Mouse (Mus musculus): ENCODE measurements around the gene Itpk1.

Gene Itpk1

DNA sequence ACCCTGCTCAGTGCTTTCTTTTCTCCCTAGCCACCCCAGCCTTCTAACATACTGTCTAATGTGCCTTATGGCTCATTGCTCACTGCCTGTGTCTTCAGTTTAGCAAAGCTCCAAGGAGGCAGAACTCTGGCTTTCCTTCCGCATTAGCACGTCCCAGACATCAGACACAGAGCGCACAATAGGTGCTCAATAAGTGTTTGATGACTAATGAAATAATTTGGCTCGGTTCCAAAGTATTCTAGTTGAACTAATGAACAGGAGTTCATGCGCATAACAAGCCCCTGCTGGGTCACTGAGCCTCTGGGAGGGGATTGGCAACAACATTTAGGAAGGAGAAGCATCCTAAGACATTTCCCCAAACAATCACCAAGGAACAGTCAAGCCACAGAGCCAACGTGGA lies 152.7 kb downstream of the Itpk1 start:
- DNase-seq (ENCODE audit: low spot score): no peak

DNA sequence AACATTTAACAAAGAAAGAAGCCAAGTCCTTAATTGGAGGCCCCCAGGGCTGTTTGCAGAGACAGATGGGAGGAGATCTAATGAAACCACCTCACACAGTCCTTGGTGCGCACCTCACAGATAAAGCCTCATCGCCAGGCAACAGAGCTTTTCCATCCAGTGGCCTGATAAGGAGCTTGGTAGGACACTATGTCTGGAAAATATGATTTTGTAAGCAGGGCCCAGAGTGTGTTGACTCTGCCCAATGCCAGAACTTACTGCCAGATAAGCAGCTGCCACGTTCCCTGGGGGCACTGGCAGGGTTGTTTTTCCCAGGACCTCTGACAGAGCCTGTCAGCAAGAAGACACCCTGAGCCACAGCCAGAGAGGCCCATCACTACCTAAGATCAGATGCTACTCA lies 153.5 kb downstream of the Itpk1 start:
- peak; percentile 27 for DNase-seq (ENCODE audit: low spot score)

DNA sequence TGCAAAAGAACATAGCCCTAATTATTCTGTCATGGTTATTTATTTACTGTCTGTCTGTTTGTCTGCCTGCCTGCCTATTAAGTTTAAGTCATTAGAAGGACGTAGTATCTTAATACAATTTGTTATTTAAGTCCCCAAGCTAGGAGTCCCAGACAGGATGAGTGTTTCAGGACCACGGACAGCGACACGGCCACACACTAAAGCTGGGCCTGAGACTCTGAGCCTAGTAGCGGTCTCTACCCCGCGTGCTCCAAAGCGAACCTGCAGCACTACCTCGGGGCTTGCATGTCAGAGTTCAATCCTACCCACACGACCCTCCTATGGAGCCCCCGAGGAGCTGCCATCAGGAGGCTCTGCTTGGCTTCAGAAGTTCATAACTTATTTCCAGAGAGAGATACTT lies 154.2 kb downstream of the Itpk1 start:
- peak; percentile 78 for DNase-seq (ENCODE audit: low spot score)

- no peak for DNase-seq (ENCODE audit: low spot score)
Observed at GRCm38 (mm10) chr12:102545122-102545521, 159.6 kb downstream of the Itpk1 start.

DNA sequence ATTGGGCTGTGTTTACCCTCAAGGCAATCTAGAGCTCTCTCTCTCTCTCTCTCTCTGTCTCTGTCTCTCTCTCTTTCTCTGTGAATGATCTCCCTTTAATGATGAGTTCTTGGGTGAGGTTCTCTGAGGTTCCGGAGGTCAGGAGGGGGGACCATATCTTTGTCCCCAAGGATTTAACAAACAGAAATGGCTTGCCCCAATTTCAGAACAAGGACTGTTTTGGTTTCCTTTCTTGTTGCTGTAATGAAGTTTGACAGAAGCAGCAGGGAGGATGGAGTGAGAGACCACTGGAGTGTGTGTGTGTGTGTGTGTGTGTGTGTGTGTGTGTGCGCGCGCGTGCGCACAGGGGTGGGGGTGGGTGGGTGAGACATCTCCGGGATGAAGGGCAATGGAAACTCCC lies 163.6 kb downstream of the Itpk1 start:
- DNase-seq (ENCODE audit: low spot score): no peak

DNA sequence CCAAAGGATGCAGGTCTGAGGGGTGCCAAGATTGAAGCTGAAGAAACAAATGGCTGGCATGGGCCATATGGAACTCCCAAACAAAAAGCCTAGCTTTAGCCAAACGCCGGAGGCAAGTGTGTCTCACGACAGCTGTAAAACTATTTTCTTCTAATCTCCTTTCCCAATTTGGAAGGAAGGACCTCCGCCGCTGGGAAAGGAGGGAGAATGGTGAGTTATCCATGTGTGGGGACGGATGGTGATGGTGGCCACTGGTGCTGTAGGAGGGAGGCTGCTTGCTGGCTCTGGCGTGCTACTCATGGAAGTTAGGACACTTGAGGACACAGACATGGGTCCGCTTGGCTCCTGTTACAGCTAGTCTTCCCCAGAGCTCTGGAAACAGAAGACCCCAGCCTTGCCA lies 164.5 kb downstream of the Itpk1 start:
- DNase-seq (ENCODE audit: low spot score): no peak

- no peak for DNase-seq (ENCODE audit: low spot score)
Observed at GRCm38 (mm10) chr12:102535796-102536195, 168.9 kb downstream of the Itpk1 start.

- no peak for DNase-seq (ENCODE audit: low spot score)
Observed at GRCm38 (mm10) chr12:102527989-102528388, 176.7 kb downstream of the Itpk1 start.

- peak; percentile 34 for DNase-seq (ENCODE audit: low spot score)
Observed at GRCm38 (mm10) chr12:102524760-102525159, 180.0 kb downstream of the Itpk1 start.

- no peak for DNase-seq (ENCODE audit: low spot score)
Observed at GRCm38 (mm10) chr12:102524216-102524615, 180.5 kb downstream of the Itpk1 start.

DNA sequence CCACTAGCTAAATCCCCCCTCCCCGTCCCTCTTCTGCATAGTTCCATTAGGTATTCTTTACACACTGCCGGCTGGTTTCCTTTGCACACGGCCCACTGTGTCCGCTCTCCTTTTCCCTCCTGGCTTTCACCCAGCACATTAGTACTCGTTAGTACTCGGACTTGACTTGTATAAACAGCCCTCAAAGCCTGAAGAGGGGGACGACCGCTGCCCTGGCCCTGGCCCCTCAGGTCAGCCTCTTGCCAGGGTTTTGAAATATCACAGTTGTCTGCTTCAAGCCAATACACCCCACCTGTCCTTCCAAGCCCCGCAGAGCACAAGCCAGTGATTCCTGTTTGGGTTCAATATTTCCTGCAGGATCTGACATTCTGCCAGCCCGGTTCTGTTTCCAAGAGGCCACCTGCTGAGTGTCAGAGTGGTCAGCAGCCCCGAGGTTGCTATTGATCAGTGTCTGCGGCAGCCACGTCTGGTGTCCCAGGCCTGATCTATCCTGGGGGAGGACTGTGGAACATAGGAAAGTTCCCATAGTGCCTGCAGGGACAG lies 182.9 kb downstream of the Itpk1 start:
- DNase-seq (ENCODE audit: low spot score): no peak

- no peak for DNase-seq (ENCODE audit: low spot score)
Observed at GRCm38 (mm10) chr12:102519929-102520720, 184.6 kb downstream of the Itpk1 start.
